Mouse (Mus musculus) bone marrow macrophage, adult 2 months (primary cell): ENCODE results near the gene Sox15. TPM values are rescaled to one million over a fixed set of nuclear protein-coding genes. Genes with fewer than 3 reads are reported as not detected.

Source experiments
- H3K27ac ChIP-seq: 2 replicates; pipeline ENCODE4 v1.5.1; 2012; ENCODE audit warnings: low read depth, low read length; ENCODE audit not compliant: insufficient read depth
- H3K4me1 ChIP-seq: 2 replicates; pipeline ENCODE4 v1.6.1; 2012; ENCODE audit warnings: low read length; ENCODE audit not compliant: control insufficient read depth, insufficient read depth
- H3K4me3 ChIP-seq: 2 replicates; pipeline ENCODE4 v1.5.1; 2012; ENCODE audit warnings: mild to moderate bottlenecking, low read length, moderate library complexity; ENCODE audit not compliant: insufficient read depth
- CTCF ChIP-seq: IDR thresholded peaks from 2 replicates; pipeline ENCODE4 v1.5.1; 2012; ENCODE audit warnings: low read depth, mild to moderate bottlenecking, low read length, moderate library complexity
- POLR2A ChIP-seq: IDR thresholded peaks from 2 replicates; pipeline ENCODE4 v1.6.1; 2012; ENCODE audit warnings: mild to moderate bottlenecking, low read depth, low read length, borderline replicate concordance
- polyA plus RNA-seq: library from polyadenylated mRNA; stranded (reverse); fragments of >200 nt; gene quantifications from 2 replicates; pipeline ENCODE4 v1.2.4, GENCODE M21; 2012; ENCODE audit not compliant: missing spikeins, insufficient read depth, insufficient read length

Gene Sox15
- polyA plus RNA-seq, 1 experiment: not detected

- no peak for TF ChIP-seq CTCF
- no peak; the same call in 1 of the 2 replicates for TF ChIP-seq POLR2A
- H3K27ac ChIP-seq: peak within 1 kb of the TSS; percentile 96
- H3K4me1 ChIP-seq: peaks cover 12% of the 10 kb centered on the region
- peak within 1 kb of the TSS; percentile 90 for H3K4me3 ChIP-seq
These were observed 7.3 kb downstream of the Sox15 start, which contains the start of gene Mpdu1 for GRCm38 (mm10) chr11:69662213-69662966. Mpdu1 (minus strand) TSS chr11:69662642.

DNA sequence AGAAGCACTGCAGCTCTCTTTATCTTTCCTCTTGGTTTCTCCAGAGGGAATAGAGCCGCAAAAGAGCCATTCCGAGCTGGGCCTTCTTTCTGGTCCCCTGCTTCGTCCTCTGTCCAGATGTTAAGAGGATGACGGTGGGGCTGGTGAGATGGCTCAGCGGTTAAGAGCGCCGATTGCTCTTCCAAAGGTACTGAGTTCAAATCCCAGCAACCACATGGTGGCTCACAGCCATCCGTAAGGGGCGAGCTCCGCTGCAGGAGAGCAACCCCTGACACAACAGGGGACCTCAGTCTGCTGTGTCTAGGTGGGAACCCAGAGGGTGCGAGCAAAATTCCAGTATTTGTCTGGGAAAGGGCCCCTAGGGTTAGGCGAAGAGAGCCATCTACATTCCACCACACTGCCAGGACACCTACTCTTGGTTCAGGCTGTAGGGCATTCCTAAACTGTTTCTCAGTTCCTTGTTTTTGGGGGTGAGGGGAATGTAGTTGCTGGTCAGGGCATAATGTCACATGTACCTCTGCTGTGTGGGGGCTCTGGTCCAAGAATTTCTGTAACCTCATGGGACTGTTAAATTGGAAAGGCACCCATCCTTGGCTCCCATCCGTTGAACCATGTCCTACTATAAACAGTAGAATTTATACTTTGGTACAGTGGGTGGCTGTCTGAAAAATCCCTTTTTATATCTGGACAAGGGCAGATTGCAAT is 8.0 kb downstream of the Sox15 start:
- H3K4me3 ChIP-seq: peak overlapping the region; percentile 90
- peaks cover 16% of the 10 kb centered on the region for H3K4me1 ChIP-seq
- no peak for TF ChIP-seq CTCF
- TF ChIP-seq POLR2A: no peak
- H3K27ac ChIP-seq: peak overlapping the region; percentile 96

GRCm38 (mm10) chr11:69663795-69664194 is 8.7 kb downstream of the Sox15 start:
- Histone ChIP-seq H3K4me1 (peaks cover 20% of the 10 kb centered on the region), H3K4me3 (peak overlapping the region; percentile 90), H3K27ac (peak overlapping the region; percentile 96)
- no peak for TF ChIP-seq CTCF
- TF ChIP-seq POLR2A: no peak

GRCm38 (mm10) chr11:69664841-69665240 is 9.7 kb downstream of the Sox15 start:
- Histone ChIP-seq H3K27ac (peak overlapping the region; percentile 96), H3K4me1 (peaks cover 20% of the 10 kb centered on the region), H3K4me3 (peak overlapping the region; percentile 90)
- TF ChIP-seq POLR2A: no peak
- peak; percentile 16; the same call in 1 of the 2 replicates for TF ChIP-seq CTCF

DNA sequence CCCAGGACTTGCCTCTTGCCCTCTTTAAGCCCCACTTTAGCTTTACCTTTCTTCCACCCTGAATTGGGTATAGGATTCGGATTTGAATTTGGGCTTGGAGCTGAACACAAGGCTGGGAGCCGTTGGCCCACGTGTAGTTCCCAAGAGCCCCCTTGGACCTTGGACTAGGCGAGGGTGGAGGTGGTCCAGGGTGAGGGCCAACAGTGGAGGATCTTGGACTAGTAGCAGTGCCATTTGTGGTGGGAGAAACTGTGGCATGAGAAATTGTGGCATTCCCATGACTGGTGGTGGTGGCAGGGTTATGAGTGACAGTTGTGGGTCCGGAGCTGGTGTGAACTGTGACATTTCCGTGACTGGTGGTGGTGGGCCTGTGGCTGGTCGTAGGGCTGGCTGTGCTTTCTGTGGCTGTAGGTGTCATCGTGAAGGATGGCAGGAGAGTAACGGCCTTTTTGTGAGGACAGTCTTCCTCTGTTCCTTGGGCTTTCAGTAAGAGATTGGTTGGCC is 10.4 kb downstream of the Sox15 start:
- H3K27ac ChIP-seq: peak overlapping the region; percentile 96
- peak overlapping the region; percentile 90 for H3K4me3 ChIP-seq
- peaks cover 20% of the 10 kb centered on the region for H3K4me1 ChIP-seq
- no peak for TF ChIP-seq CTCF
- no peak for TF ChIP-seq POLR2A

DNA sequence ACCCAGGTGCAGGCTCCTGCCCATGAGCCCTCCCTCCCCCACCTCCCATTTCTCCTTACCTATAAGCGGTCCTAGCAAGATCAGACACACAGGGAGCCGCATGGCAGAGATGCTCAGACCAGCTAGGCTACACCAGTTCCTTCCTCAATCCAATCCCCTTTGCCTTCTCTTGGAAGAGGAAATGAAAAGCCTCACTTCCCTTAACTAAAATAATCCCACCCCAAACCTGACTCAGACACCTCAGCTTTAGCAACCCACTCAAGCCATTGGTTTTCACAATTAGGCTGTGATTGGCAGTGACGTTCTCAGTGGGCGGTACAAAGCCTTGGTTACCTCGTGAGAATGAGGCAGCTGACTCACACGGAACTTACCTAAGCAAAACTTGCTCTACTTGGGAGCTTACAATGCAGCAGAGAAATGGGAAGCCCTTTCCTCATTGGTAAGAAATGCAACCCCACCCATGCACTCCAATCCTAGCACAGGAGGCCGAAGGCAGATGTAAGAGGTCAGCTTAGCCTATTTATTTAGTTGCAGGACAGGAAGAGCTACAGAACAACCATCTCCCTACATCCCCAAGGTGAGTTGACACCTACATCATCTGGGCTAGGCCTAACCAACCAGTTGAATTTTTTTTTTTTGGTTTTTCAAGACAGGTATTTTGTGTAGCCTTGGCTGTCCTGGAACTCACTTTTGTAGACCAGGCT is 11.0 kb downstream of the Sox15 start, which contains the start of gene Cd68:
Gene Cd68 (minus strand): TSS at position 193 of the 704 bp plus-strand sequence.
- peak within 1 kb of the TSS; percentile 90 for H3K4me3 ChIP-seq
- peaks cover 20% of the 10 kb centered on the region for H3K4me1 ChIP-seq
- TF ChIP-seq POLR2A (no peak), CTCF (no peak)
- peak within 1 kb of the TSS; percentile 96 for H3K27ac ChIP-seq

- H3K4me1 ChIP-seq: peaks cover 20% of the 10 kb centered on the region
- peak overlapping the region; percentile 83 for H3K27ac ChIP-seq
- TF ChIP-seq CTCF (no peak), POLR2A (no peak)
- no peak overlapping the region for H3K4me3 ChIP-seq
These were observed 11.5 kb downstream of the Sox15 start for GRCm38 (mm10) chr11:69666665-69667005.

DNA sequence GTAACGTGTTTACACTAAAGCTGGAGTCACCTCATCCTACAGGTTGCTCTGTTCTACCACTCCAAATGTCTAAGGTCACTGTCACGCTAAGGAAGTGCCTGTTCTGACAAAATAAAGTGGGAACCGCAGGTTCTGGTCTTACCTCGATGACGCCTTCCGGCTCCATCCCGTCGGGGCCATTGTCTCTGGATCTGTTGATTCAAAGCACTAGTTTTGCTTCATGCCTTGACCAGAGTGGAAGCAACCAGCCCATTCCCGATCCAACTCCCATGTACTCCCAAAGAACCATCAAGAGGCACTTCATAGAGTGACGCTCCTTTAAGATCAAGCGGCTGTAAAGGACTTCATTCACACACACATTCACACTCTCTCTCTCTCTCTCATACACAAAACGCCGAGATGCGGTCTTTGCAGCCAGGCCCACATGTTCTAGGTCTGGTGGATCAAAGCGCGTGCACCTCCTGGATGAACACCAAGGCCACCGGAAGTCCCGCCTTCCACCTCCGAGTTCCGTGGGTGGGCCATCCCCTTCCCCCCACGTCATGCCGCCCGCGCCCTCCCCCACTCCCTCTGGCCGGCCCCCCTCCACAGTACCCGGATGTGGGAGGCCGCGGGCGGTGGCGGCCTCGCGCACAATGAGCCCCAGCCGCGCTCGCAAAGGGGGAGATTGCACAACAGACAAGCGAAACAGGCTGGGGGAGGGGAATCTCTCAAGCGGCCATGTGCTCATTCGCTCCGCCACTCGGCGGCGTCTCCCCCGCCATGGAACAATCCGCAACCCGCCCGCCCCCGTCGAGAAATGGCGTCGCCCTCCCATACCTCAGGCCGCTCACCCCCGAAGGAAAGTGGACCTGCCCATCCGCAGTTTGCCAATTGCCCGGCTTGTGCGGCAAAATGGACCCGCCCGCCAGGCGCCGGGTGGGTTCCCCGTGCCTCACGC is 15.9 kb downstream of the Sox15 start:
- Histone ChIP-seq H3K4me3 (peak overlapping the region; percentile 100), H3K4me1 (peaks cover 14% of the 10 kb centered on the region; the same call in 1 of the 2 replicates), H3K27ac (peak overlapping the region; percentile 94)
- no peak; the same call in 1 of the 2 replicates for TF ChIP-seq POLR2A
- no peak for TF ChIP-seq CTCF
